Mouse (Mus musculus): ENCODE data around the gene Adpgk.

The Adpgk gene

DNA sequence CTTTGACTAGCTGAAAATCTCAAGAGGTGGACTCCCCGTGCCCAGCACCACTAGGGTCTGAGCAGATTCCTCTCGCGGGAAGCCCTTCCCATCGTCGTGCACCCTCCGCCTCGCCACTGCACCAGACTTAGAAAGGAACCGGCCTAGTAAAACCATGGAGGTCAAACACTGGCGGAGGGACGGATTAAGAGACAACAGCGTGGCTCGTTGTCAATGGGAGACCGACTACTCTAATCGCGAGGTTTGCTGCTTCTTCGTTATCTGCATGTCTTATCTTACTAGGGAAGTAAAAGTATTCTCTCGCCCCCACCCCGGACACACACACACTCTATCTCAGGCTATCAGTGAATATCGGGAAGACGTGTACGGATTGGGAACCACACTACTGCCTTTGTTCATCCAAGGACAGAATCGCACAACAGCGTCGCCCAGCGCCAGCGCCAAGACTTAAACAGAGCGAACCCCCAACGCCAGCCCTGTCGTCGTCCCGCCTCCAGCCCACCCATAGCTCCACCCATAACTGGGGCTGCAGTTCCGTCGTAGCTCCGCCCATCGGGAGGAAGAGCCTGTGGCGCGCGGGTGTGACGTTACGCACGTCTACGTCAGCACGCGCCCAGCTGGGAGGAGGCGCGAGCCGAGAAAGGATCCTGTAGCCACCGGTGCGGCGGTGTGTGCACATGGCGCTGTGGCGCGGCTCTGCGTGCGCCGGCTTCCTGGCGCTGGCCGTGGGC lies at the start of gene Adpgk:
Adpgk (plus strand) TSS at position 602 of the 731 bp plus-strand sequence.
- DNase-seq = peak; percentile 98

DNA sequence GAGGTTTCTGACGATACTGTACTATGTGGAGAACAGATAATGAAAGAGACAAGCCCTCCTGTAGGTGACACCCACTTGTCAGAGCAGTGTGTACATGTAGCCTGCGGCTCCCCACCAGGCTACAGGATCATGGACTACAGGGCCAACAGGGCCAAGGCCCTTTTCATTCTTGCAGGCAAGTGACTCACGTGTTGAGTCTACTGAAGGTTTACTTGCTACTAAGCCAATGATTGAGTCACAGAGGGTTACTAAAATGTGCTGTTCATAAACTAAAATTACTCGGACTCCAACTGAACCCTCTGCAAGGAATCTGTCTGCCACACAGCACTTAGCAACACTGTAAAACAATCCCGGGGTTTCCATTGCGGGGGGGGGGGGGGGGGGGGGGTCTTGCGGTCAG lies 46.2 kb upstream of the Adpgk start:
- DNase-seq = no peak

DNA sequence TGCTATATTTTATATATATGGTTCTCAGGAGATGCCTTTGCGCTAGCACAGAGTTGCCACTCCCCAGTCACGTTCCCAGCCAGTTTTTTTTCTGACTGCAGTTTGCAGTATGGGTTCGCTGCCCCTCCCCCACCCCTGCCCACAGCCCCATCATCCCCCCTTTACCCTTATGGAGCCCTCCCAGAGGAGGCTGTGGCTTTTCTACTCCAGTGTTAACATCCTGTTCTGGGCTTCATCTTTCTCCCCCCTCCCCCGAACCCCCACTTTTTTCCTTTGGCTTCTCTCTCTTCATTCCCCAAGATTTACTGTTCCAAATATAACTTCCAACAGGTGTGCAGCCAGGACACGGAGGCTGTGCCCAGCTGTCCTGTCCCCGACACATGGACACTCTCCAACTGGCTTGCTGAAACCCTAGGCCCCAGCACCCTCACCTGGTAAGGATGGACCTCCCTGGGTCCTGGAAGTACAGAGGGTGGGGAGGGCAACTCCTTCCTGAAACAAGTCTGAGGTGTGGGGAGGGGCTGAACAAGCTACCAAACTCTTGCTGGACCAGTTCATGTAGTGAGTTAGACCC lies 44.8 kb upstream of the Adpgk start:
- DNase-seq = no peak

DNA sequence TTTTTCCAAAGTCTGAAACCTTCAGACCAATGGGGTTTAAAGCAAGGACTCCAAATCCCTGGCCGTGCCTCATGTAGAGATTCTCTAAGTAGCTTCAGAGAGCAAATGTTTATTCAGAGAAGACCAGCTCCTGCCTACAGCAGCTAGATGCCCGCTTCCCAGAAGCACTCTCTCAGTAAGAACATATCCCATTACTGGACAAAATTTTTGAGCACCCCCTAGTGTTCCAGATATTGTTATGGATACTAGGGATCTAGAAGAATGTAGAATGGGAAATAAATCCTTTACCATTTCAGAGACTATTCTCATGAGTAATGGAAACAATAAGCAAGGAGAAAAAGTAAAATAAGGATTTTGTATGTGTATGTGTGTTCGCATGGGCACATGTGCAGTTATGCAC lies 42.0 kb upstream of the Adpgk start:
- no peak for DNase-seq

DNA sequence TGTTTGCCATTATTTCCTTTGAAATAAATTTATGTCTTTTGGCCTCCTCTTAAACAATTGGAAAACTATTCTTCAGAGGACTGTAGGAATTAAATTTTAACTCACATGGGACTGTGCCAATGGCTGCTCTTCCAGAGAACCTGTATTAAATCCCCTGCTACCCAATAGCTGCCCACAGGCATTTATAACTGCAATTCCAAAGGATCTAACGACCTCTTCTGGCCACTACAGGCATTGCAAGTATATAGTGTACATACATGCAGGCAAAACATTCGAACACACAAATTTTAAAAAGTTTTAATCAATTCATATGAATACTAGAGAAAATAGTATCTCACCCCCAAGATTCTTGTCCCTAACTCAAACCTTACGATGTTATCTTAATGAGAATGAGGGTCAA lies 41.1 kb upstream of the Adpgk start:
- peak in 1 of 2 experiments; percentile 12 for DNase-seq

DNA sequence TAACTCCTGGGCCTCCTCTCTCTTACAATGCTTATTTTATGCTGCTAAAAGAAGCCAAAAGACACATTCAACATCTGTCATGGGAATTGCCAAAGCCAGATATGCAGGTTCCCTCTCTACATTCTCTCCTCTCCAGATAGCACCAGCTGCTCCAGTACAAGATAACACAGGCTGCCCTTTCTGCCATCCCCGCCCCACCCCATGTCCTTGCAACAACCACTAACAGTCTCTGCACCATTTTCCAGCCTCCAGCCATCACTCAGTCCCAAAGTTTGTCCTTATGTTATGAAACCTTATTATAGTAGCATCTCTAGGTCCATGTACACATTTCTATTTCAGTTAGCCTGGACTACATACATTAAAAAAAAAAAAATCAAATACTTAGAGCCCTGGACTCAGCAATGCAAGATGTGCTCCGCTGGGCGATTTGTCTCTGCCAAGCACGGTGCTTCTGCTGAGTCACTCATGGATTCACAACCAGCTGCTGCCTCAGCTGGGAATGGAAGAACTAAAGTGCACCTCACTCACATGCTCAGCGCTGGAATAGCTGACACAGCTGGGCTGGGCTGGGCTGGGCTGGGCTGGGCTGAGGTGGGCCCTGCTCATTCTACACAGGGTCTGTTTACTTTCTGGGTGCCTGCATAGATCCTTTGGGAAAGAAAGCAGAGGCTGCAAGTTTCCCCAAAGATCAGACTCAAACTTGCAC lies 36.5 kb upstream of the Adpgk start:
- peak in 1 of 2 experiments; percentile 13 for DNase-seq

DNA sequence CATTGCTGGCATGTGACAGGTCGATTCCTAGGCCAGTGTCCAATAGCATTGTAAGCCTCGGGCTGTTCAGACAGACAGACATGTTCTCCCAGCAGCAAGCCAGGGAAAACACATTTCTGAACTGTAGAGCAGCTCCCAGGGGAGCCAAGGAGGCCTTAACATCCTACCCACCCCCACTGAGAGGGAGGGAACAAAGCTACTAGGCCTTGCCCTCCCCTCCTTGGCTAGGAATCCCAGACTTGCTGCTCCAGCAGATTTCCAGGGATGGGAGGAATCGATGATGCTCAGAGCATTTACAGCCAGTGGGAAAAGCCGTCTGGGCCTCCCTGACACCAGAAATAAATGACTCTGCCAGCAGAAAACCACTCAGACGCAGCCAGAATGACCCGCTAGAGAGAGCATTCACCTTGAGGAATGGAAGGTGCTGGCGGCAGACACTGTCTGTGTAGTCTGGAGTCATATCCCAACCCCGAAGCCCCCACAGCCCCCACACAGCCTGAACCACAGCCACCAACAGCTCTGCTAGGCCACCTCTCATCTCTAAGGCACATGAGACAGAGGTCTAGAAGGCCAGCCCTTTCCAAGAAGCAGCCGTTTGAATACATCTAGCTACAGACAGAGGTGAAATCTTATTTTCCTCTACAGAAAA lies 31.4 kb upstream of the Adpgk start:
- DNase-seq = no peak

DNA sequence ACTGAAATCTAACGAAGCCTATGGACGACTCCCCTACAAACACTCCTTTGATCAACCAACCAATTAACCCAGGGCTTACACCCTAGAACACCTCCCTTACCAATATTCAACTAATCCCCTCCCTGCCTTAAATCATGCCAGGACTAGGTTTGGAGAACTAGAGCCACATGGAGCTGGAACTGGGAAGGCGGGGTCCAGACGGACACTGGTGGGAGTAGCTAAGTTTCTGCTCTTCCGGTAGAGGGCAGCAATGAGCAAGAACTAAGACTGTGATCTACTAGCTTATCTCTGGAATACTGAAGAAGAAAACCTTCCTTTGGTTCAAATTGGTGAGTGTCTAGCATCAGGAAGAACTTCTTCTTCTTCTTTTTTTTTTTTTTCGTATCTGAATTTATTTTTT lies 25.0 kb upstream of the Adpgk start:
- no peak for DNase-seq

DNA sequence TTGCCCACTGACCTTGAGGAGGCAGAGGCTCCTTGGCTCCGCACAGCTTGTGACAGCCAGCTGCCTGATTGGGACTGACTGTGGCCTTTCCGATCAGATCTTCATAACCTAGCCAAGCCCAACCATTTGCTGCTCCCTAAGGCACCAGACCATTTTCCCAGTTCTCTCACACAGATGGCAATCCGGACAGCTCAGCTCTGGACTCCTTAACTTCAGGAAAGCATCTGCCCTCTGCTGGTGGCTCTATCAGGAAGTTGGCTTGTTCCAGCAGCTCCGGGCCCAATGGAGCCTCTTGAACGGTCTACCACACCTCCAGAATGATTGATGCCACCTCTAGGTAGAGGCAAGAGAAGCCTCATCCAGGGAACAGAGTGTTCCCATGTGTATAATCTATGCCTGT lies 21.6 kb upstream of the Adpgk start:
- DNase-seq = peak; percentile 46 to 67

DNA sequence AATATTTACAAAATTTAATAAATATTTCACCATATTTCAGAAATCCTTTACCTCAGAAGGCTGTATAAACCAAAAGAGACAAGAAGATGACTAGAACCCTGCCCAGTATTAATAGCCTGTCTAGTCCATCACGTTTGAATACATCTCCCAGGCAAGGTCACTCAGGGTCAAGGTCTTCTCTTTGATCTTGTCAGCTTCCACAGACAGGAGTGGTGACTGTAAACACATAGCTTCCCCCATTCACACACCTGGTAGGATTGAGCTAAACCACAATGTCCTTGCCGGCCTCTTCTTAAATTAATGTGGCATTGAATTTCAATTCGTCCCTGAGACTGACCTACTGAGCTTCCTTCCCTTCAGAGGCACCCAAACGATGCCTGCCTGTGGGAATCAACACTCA lies 20.3 kb upstream of the Adpgk start:
- DNase-seq = no peak

DNA sequence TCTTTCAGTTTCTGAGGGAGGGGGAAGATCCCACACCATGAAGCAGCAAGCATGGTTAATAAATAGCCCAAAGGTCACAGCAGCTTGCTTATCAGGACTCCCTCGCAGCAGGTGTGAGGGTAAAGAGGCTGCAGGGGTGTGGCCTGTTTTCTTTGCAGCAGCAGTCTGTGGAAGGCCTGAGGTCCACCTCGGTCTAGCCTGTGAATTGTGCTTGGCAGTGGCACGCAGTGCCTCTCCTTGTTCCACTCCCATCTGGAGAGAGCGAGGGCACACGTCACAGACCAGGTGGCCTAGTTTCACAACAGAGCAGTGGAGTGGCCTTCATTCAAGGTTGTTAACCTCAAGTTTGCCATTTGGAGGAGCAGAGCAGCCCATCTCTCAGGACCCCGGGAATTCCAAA lies 19.6 kb upstream of the Adpgk start:
- peak; percentile 60 to 79 for DNase-seq

DNA sequence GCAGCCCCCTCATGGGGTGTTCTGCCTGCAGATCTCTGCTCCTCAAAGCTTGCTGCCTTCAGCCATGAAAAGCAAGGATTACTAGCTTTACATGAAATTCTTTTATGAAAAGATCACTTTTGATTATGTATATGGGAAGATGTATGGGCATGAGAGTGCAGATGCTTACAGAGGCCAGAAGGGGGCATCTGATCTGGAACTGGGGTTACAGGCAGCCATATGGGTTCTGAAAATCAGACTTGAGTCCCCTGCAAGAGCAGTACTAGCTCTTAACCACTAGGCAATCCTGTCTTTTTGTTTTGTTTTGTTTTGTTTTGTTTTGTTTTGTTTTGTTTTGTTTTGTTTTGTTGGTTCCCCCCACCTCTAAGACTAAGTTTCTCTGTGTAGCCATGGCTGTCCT lies 18.2 kb upstream of the Adpgk start:
- DNase-seq = no peak

DNA sequence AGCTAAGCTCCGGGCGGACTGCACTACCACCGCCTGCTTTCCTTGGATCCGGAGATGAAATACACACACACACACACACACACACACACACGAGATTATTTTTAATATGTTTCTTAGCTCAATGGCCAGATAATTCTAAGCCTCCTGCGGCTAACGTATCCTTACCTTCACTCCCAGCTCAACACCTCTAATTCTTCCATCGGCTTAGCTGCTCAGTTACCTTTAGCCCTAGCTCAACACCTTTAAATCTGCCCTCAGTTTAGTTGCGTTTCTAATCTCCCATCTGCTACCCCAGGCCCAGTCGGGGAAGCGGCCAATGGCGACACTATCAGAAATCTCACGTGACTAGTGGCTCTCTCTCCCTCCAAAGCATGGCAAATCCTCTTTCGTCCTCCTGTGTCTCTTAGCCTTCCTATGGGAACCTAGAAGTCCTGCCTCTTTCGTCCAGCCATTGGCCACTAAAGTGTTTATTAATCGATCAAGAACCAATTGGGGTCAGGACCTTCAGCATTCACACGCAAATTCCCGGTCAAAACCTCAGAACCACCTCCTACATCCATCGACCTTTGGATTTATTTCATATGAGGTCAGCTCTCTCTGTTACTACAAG lies 16.4 kb upstream of the Adpgk start:
- DNase-seq = no peak

DNA sequence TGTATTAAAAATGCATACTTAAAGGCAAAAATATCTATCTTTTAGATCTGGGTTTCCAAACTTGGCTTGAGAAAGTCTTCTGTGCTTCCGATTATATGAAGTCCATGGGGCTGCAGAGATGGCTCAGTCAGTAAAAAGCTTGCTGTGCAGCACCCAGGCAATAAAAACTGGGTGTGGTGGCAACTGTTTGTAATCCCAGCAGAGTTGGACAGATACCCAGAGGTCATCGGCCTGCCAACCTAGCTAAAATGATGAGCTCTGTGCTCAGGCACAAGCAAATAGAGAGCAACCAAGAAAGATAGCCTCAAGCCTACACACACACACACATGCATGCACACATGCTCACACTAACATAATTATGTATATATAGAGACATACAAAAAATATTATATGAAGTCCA lies 13.2 kb upstream of the Adpgk start:
- DNase-seq = no peak

DNA sequence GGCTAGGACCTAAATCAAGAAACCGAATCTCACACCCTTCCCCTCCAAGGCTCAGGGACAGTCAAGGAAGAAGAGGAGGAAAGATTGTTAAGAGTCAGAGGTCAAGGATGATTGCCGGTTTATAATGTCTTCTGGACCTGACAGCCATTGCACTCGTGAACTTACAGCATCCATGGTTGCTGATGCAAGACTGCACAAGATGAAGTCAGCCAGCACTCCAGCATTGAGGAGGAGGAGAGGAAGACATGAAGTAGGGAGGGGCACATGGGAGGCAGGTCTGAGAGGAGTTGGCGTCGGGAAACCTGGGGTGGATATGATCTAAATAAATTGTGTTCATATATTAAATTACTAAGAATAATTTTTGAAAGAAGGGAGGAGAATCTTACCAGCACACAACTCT lies 12.7 kb upstream of the Adpgk start:
- no peak for DNase-seq

DNA sequence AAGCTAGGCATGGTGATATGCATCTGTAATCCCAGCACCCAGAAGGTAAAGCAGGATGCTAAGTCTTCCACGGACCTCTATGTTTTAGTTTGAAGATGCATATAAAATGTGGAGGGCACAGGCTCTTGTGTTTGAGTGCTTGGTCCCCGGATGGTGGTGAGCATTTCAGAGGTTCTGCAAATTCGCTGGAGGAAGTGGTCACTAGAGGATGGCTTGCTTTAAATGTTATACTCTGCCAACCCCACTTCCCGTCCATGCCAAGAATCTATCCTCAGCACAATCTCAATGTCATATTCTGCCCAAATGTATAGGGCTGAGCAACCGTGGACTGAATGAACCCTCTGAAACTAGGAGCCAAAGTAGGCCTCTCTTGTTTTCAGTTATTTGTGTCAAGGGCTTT lies 10.5 kb upstream of the Adpgk start:
- no peak for DNase-seq

DNA sequence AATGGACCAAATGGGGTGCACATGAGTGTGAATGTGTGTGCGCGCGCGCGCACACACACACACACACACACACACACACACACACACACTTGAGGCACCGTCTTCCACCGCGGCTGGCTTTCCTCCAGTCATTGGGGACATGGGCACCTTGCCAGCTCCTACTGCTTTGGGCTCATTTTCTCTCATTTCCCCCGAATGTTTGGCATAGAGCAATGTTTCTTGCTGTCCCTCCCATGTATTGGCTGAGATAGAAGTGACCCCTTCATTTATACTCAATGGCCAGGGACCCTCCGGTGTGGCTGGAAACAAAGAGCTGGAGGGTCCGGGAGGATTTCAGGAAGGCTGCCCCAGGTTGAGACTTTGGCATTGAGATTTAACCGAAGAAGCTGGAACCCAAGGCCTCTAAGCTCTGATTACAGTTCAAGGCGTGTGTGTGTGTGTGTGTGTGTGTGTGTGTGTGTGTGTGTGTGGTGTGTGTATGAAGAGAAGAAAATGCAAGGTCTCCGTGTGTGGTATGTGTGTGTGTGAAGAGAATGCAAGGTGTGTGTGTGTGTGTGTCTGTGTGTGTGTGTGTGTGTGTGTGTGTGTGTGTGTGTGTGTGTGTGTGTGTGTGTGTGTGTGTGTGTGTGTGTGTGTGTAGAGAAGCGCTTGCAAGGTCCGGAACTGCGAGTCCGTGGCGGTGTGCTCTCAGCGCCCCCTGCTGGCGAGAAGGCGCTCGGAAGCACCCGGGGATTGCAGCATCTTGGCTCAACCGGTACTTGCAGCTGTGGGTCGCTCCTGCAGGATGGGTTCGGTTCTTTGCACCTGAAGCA lies 9.3 kb upstream of the Adpgk start:
- DNase-seq = peak; percentile 49 to 66

DNA sequence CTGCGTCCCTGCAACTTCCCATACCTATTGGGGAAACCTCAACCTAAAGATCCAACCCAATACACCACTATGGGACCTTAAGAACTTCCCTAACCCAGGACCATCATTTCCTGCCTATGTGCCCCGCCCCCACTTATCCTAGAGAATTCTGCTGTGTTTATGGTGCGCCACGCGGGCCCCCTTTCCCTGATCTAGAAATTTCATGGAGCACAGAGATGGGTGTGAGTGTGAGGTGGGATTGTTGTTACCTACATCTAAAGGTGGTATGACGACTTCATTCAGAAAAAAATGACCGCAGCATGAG lies 8.7 kb upstream of the Adpgk start:
- DNase-seq = no peak

DNA sequence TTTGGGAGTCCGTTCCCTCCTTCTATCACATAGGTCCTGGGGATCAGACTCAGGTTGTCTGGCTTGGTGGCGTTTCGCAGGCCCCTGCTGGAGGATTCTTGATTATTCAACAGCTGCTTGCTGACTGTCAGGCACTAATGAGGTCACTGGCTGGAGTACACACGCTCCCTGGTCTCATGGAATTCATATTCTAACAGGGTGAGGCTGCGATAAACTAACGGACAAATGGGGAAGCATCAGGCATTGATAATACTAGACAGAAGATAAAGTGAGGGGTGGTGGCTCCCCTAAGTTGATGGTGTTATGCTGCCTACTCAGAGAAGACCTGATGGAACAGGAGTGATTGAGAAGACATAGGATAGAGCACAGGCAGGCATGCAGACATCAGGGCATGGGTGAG lies 5.7 kb upstream of the Adpgk start:
- DNase-seq = no peak

DNA sequence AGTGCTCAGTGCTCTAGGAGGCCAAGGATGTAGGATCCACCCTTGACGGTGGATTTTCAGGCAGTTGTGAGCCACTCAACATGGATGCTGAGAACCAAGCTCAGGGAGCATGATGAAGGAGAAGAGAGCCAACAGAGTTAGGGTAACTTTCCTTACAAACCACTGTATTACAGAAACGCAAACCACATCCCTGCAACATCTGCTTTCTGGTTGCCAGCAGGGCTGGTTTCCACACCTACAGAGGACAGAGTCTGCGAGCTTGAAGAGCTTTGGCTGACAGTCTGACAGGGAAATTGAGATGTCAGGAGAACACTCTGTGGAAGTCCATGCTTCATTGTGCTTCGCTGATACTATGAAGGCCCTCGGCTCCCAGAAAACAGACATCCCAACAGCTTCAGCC lies 3.3 kb upstream of the Adpgk start:
- no peak for DNase-seq

DNA sequence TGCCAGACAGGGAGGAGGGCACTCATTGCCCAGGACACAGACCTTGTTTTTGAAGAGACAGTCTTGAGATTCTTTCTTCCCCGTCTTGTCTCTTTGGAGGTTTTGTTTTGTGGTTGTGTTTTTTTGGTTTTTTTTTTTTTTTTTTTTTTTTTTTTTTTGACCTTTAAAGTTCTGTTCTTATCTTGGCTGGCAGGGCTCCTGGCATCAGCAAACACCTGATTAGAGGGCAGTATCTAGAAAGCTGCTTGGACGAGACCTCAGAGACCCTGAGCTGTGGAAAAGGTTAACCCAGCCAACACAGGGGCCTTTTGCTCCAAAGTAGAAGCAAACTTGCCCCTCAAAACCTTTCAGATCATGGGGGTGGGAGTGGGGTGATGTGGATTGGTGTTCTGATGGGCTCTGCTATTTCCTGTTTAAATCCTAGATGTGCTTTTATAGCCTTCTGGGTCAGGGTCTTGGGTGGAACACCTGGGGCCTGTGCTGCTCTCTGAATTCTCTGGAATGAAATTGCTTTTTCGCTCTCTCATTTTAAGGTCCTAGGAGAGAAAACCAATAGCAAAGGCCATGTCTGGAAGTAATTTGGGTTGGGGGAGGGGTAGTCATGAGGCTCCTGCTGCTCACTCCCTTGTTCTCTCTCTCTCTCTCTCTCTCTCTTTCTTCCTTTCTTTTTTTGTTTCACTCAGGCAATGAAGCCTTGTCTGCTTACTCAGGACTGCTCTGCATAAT lies 2.5 kb upstream of the Adpgk start:
- DNase-seq = no peak

DNA sequence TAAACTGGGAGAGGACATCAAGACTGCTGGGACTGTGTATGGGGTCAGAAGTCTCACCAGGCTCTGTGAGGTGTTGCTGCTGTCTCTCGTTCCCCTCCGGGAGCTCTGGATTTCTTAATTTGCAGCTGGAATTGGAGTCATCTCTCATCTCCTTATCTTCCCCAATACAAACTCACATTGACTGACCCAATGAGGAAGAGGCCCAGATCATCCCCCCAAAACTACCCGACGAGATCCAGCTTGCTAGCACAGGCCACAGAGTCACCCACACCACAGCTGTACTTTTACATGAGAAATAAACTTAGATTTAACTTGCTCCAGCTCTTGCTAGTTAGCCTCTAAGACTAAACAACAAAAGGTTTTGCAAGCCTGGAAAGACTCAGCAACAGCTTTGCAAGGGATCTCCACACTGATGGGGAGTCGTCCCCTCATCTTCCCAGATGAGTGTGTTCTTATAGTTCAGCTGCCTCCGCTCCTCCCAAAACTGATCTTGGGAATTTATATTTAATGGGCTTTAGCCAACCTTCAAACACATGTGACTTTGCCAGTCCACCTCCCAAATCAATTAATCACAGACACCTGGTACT lies 1.7 kb upstream of the Adpgk start:
- no peak for DNase-seq
